Mouse (Mus musculus) granulocyte monocyte progenitor cell, adult 5-6 weeks (primary cell): ENCODE results near the gene 4932438A13Rik. TPM values are rescaled to one million over a fixed set of nuclear protein-coding genes. Genes with fewer than 3 reads are reported as not detected.

Source experiments
- ATAC-seq: replicated peaks from 2 replicates; pipeline ENCODE4 v1.8.0; 2016; ENCODE audit warnings: mild to moderate bottlenecking, moderate TSS enrichment, inconsistent platforms; ENCODE audit not compliant: poor library complexity, severe bottlenecking
- total RNA-seq, 2 experiments: library from RNA; stranded (forward) in 1 of 2; stranded (reverse) in 1 of 2; fragments of 200-712, 200-1000 nt in 1 of 2; fragments of >200 nt in 1 of 2; fragmentation: Nextera tagmentation in 1 of 2; gene quantifications; 2 replicates each; pipeline ENCODE4 v1.2.3; 2014 to 2017

Gene 4932438A13Rik
- total RNA-seq, 2 experiments from 2014 or later, result 38.2 to 74.2 TPM

DNA sequence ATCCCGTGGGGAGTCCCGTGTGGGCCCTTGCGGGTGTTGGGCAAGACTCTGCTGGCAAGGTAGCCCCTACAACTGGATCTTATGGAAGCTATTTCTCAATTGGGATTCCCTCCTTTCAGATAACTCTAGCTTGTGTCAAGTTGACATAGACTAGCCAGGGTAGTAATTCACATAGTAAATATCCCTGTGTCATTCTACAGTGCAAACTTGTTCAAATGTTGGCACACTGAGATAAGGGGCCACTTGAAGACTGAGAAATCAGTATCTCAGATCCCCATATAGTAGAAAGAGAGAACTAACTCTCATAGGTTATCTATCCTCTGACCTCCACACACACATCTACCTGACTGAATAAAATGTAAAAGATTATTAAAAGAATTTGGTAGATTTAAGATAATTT, 42.5 kb downstream of the 4932438A13Rik start:
- ATAC-seq, result no peak

DNA sequence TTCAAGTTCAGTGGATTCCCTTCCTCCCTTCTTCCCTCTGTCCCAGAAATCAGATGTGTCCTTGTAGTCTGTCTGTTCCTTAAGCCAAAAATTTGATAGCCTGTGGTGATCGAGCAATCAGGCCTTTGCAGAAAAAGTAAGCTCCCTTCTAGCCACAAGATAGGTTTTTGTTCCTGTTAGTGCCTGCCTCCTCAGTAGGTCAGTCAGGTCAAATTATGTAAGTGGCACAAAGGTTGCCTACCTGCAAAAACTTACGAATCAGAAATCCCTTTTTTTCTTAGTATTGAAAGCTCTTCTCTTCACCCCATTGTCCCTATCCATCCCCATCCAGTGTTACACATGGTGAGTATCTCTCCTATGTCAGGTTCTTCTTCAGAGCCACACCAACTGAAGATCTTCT, 54.9 kb downstream of the 4932438A13Rik start:
- no peak for ATAC-seq

GRCm38 (mm10) chr3:36918322-36918721, 55.4 kb downstream of the 4932438A13Rik start:
- ATAC-seq, result no peak

GRCm38 (mm10) chr3:36941572-36941971, 78.7 kb downstream of the 4932438A13Rik start:
- peak; percentile 77 for ATAC-seq

DNA sequence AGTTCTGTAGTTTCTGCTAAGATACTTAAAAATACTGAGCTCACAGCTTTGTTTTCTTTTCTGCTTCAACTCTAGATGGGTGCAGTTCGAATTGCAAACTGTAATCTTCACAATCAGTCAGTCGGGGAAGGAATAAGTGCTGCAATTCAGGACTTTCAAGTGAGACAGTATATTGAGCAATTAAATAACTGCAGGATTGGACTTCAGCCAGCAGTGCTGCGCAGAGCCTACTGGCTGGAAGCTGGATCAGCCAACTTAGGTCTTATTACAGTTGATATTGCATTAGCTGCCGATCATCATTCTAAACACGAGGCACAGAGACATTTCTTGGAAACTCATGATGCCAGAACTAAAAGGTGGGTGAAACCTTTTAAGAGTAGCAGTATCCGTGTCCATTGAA, 79.2 kb downstream of the 4932438A13Rik start:
- ATAC-seq, result peak; percentile 79

GRCm38 (mm10) chr3:36943706-36944105, 80.8 kb downstream of the 4932438A13Rik start:
- ATAC-seq, result no peak

DNA sequence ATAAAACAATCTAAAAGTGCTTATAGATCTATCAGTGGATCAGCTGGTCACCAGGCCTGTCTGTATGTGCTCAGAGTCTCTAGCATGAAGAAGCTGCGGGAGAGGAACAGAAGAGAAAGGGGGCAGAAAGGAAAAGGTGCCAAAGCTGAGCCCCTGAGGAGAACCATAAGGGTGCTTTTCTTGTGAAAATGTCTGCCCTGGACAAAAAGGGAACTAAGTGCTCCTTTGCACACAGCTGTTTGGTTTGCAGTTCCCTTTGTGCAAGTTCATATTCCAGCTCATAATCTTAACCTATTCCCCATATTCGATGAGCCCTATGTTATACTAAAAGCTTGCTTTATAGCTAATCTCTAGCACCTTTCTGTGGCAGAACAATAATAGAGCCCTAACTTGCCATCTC, 175.1 kb downstream of the 4932438A13Rik start:
- peak; percentile 84 for ATAC-seq

GRCm38 (mm10) chr3:37039811-37040210, 176.9 kb downstream of the 4932438A13Rik start:
- ATAC-seq, result no peak

DNA sequence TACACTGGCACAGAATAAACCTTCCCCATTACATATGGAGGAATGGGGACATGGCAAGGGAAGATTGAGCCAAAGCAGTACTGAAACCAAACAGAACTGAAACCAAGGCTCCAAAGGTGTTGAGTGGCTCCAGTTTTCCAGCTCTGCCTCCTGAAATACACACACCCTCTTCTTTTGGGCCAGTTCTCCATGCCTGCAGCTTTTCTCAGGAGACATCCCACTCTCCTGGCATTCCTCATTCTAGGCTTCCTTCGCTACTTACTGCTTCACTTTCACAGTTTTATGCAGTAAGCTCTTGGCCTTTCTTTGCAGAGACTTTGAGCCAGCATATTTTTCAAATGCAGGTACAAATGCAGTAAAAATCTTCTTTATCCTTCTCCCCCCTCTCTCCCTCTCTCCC, 188.6 kb downstream of the 4932438A13Rik start:
- no peak for ATAC-seq

DNA sequence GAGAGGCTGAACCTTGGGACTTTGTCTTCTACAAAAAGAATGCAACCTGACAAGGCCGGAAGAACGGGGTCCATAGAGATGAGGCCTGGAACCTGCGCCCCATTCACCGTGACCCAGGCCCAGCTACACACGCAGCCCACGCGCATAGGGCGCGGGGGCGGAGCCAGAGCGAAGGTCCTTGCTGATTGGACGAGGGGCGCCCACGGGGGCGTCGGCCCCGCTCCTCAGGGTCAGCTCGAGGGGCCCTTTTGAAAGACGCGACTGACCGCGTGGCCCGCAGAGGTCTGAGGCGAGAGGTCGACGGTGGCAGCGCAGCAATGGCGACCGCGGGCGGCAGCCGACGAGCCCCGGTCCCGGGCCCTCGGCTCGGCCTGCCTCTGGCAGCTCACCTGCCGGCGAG, 200.5 kb downstream of the 4932438A13Rik start, which contains the start of gene Adad1:
TSS of gene Adad1 (plus strand) at position 122 of the 400 bp plus-strand sequence.
- ATAC-seq, result no peak

GRCm38 (mm10) chr3:37073211-37073610, 210.3 kb downstream of the 4932438A13Rik start:
- no peak for ATAC-seq

- no peak for ATAC-seq
Measured at GRCm38 (mm10) chr3:37084860-37085259, 222.0 kb downstream of the 4932438A13Rik start.

DNA sequence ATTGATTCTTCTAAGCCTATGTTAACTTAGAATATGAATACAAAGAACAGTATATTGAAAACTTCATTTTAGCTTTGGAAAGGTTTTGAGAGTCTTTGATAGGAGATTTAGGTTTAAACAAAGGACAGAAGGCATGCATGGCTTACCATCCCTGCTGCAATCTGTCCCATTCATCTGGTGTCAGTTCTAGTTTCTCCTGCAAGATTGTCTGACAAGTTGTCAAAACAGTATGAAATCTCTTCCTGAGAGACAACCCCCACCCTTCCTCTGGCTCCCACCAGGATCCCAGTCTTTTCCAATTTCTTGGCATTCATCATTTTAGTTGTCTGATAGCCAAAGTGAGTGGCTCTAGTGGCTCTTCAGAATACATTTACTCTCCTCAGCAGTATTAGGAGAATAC, 227.8 kb downstream of the 4932438A13Rik start:
- no peak for ATAC-seq

Other genes starting within 250 kb of the 4932438A13Rik start
- 2.9 and 5.4 TPM in 2 replicates for gene Bbs7, start 249.6 kb upstream of the 4932438A13Rik start, total RNA-seq (2014; fragmentation: Nextera tagmentation)
- gene Bbs7, start 249.6 kb upstream of the 4932438A13Rik start, total RNA-seq (2017), result 4.3 and 5.0 TPM in 2 replicates
- not detected in 2 replicates for gene Trpc3, start 172.9 kb upstream of the 4932438A13Rik start, total RNA-seq (2014; fragmentation: Nextera tagmentation)
- not detected in 2 replicates for gene Trpc3, start 172.9 kb upstream of the 4932438A13Rik start, total RNA-seq (2017)
- not detected in 2 replicates for gene Adad1, start 200.4 kb downstream of the 4932438A13Rik start, total RNA-seq (2014; fragmentation: Nextera tagmentation)
- gene Adad1, start 200.4 kb downstream of the 4932438A13Rik start, total RNA-seq (2017), result not detected in 2 replicates